Mouse (Mus musculus) spleen, adult 18-20 months (tissue): ENCODE data around the gene Tufm.

Source experiments
- DNase-seq, 2 experiments: peaks; one replicate each; pipeline ENCODE4 v3.0.0; 2022; ENCODE audit warnings: mixed read lengths in 2 of 2

The Tufm gene

GRCm38 (mm10) chr7:126487052-126487483 lies at the start of gene Tufm:
Tufm (plus strand) TSS chr7:126487361.
- DNase-seq, result peak; percentile 81 to 90

GRCm38 (mm10) chr7:126440134-126440533 lies 47.0 kb upstream of the Tufm start:
- DNase-seq, result no peak

GRCm38 (mm10) chr7:126443997-126444396 lies 43.2 kb upstream of the Tufm start:
- no peak for DNase-seq

GRCm38 (mm10) chr7:126444536-126444935 lies 42.6 kb upstream of the Tufm start:
- no peak for DNase-seq

GRCm38 (mm10) chr7:126445104-126445815 lies 41.9 kb upstream of the Tufm start:
- no peak for DNase-seq

GRCm38 (mm10) chr7:126446217-126446616 lies 40.9 kb upstream of the Tufm start:
- no peak for DNase-seq

- DNase-seq, result no peak
Measured at GRCm38 (mm10) chr7:126448481-126448880, 38.7 kb upstream of the Tufm start.

GRCm38 (mm10) chr7:126449991-126450390 lies 37.2 kb upstream of the Tufm start:
- DNase-seq, result no peak

GRCm38 (mm10) chr7:126450641-126451040 lies 36.5 kb upstream of the Tufm start:
- no peak for DNase-seq

GRCm38 (mm10) chr7:126452244-126452643 lies 34.9 kb upstream of the Tufm start:
- no peak for DNase-seq

GRCm38 (mm10) chr7:126453861-126454260 lies 33.3 kb upstream of the Tufm start:
- no peak for DNase-seq

- no peak for DNase-seq
Measured at GRCm38 (mm10) chr7:126455242-126455641, 31.9 kb upstream of the Tufm start.

- DNase-seq, result no peak
Measured at GRCm38 (mm10) chr7:126456382-126457266, 30.5 kb upstream of the Tufm start.

GRCm38 (mm10) chr7:126458225-126458624 lies 28.9 kb upstream of the Tufm start:
- DNase-seq, result no peak

- DNase-seq, result no peak
Measured at GRCm38 (mm10) chr7:126458844-126459618, 28.1 kb upstream of the Tufm start.

- DNase-seq, result no peak
Measured at GRCm38 (mm10) chr7:126460623-126461399, 26.4 kb upstream of the Tufm start.

GRCm38 (mm10) chr7:126461626-126462025 lies 25.5 kb upstream of the Tufm start:
- no peak for DNase-seq

GRCm38 (mm10) chr7:126463004-126463403 lies 24.2 kb upstream of the Tufm start, which contains the start of gene Atp2a1:
Atp2a1 (minus strand) TSS chr7:126463108.
- DNase-seq, result no peak

GRCm38 (mm10) chr7:126463547-126463946 lies 23.6 kb upstream of the Tufm start:
- DNase-seq, result no peak

- peak in 1 of 2 experiments; percentile 23 for DNase-seq
Measured at GRCm38 (mm10) chr7:126464121-126464520, 23.0 kb upstream of the Tufm start.

- no peak for DNase-seq
Measured at GRCm38 (mm10) chr7:126464836-126465235, 22.3 kb upstream of the Tufm start.
